Mouse (Mus musculus): ENCODE results near the gene Cdk5. TPM values are rescaled to one million over a fixed set of nuclear protein-coding genes. Genes with fewer than 3 reads are reported as not detected.
A peak's percentile ranks its signal among the peaks of the same experiment; 100 is the strongest.

The Cdk5 gene
- total RNA-seq, 2 experiments from 2014 or later = 127 to 133 TPM

- intact Hi-C loops (cut with DNase I) = no loop called here
- DNase-seq (ENCODE audit: low spot score in 2 of 2) = peak in 1 of 2 experiments; percentile 59
Observed at GRCm38 (mm10) chr5:24384407-24384806, 38.9 kb downstream of the Cdk5 start.

DNA sequence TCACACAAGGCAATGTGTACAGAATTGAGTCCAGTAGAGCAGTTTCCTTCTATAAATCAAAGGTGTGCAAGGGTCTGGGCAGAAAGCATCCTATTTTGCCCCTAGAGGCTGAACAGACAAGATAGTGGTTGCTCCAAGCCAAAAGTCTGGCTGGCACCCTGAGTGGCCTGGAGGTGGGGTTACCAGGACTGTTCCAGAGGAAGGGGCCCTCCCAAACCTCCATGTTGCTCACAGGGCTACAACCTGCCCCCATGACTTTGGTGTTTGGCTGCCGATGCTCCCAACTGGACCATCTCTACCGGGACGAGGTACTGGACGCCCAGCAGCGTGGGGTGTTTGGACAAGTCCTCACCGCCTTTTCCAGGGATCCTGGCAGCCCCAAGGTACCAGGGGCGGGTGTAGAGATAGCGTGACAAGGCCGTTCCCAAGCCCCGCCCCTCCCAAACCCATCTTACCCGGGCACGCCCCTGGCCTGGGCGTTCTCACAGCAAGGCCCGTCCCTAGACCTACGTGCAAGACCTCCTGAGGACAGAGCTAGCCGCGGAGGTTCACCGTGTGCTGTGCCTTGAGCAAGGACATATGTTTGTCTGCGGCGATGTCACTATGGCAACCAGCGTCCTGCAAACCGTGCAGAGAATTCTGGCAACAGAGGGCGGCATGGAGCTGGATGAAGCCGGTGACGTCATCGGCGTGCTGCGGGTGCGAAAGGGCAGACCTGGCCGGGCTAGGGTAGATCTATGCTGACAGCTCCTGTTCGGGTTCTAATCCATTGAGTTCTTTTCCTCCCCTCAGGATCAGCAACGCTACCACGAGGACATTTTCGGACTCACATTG lies 40.1 kb downstream of the Cdk5 start:
- intact Hi-C loops (cut with DNase I) = no loop called here
- peak; percentile 90 to 92 for DNase-seq (ENCODE audit: low spot score in 2 of 2)

DNA sequence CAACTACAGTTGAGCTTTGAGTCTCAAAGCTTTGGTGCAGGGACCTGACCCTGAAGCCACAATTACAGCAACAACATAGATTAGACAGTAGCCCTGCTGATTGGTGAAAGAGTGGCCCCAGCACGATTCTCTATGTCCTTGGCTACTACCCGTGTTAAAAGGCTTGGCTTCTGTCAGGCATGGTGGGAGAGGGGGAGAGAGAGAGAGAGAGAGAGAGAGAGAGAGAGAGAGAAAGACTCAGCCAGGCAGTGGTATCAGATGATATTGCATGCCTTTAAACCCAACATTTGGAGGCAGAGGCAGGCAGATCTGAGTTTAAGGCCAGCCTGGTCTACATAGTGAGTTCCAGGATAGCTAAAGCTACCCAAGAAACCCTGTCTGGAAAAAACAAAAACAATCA lies 41.3 kb downstream of the Cdk5 start:
- intact Hi-C loops (cut with DNase I) = no loop called here
- no peak for DNase-seq (ENCODE audit: low spot score in 2 of 2)

GRCm38 (mm10) chr5:24381486-24381885 lies 41.8 kb downstream of the Cdk5 start:
- intact Hi-C loops (cut with DNase I) = no loop called here
- DNase-seq (ENCODE audit: low spot score in 2 of 2) = no peak

DNA sequence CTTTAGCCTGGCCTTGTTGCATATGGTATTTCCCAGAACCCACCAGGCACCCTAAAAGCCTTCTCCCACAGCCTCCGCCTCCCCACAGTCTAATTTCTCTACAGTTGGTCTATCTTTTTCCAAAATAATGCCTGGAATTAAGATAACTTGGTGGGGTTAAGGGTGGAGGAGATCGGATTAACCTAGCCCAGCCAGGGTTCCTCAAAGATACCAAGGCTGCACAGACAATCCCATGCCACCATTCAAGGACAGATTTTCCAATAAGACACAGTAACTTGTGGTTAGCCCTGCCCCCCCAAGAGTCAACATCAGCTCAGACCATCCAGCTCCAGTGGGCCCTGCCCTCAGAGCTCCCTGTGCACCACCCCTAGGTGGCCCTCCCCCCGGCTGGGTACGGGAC lies 42.8 kb downstream of the Cdk5 start:
- intact Hi-C loops (cut with DNase I) = no loop called here
- no peak for DNase-seq (ENCODE audit: low spot score in 2 of 2)

DNA sequence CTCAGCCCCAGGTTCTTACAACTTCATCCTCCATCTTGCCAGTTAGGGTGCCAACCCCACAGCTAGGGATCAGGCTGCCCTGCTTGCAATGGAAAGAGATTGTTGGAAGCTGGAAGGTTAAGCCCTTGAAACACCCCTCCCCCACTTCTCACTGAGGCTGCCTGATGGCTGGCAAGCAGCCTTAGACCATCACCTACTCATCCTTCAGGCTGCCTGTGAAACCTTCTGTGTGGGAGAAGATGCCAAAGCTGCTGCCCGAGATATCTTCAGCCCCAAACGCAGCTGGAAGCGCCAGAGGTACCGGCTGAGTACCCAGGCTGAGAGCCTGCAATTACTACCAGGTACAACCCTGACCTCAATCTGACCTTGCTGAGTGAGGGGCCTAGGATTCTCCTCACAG lies 43.8 kb downstream of the Cdk5 start:
- DNase-seq (ENCODE audit: low spot score in 2 of 2) = no peak
- intact Hi-C loops (cut with DNase I) = no loop called here

DNA sequence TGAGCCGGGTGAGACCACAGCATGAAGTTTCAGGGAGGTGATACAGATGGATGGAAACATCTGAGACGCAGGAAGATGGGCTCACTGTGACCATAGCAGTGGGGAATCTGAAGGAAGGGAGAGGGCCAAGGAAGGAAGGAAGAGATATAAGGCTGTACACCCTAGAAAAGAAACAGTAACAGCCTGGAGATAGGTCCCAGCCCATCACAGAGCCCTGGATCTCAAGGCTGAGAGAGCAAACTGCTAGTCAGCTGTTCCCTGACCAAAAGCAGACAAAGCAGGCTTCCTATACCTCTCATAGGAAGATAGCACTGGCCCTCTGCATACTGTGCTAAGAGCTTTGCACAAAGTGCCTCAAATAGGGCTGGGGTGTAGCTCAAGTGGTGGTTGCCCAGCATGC lies 44.6 kb downstream of the Cdk5 start:
- intact Hi-C loops (cut with DNase I) = no loop called here
- DNase-seq (ENCODE audit: low spot score in 2 of 2) = no peak

GRCm38 (mm10) chr5:24374666-24375328 lies 48.5 kb downstream of the Cdk5 start:
- no peak for DNase-seq (ENCODE audit: low spot score in 2 of 2)
- intact Hi-C loops (cut with DNase I) = no loop called here

DNA sequence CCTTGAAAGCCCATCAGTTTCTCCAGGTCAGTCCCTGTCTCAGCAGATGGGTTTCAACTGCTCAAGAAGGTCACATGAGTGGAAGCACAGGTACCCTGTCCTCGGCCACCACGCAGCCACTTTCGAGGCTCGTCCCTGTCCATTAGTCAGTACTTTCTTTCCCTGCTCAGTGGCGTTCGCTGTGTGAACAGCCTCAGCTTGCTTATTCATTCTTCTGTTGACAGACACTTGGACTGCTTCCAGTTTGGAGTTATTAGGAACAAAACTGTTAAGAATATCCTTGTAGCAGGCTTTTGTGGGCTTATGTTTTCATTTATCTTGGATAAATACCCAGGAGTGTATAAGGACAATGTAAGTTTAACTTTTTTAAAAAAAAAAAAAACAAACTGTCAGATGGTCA lies 49.1 kb downstream of the Cdk5 start:
- DNase-seq (ENCODE audit: low spot score in 2 of 2) = no peak
- intact Hi-C loops (cut with DNase I) = no loop called here

- intact Hi-C loops (cut with DNase I) = no loop called here
Observed at GRCm38 (mm10) chr5:24373807-24374206, 49.5 kb downstream of the Cdk5 start.

GRCm38 (mm10) chr5:24369767-24370166 lies 53.6 kb downstream of the Cdk5 start:
- intact Hi-C loops (cut with DNase I) = no loop called here
- DNase-seq (ENCODE audit: low spot score in 2 of 2) = no peak

More at GRCm38 (mm10) chr5:24373807-24374206, 49.5 kb downstream of the Cdk5 start:
- DNase-seq (ENCODE audit: low spot score in 2 of 2) = no peak

Other genes starting within 250 kb of the Cdk5 start
- 10 to 100 TPM; 32.2 to 32.6 TPM for gene Kcnh2, start 71.9 kb downstream of the Cdk5 start, total RNA-seq (2021)
- gene Nos3, start 58.7 kb downstream of the Cdk5 start, total RNA-seq (2021) = 10 to 100 TPM in 1 of 2 experiments, 1 to 10 TPM in 1; 6.9 to 10.8 TPM
- gene Atg9b, start 31.4 kb downstream of the Cdk5 start, total RNA-seq (2021) = 1 to 10 TPM; 2.4 to 4.4 TPM
- 10 to 100 TPM; 52.1 to 57.4 TPM for gene Abcb8, start 29.9 kb downstream of the Cdk5 start, total RNA-seq (2021)
- not detected for gene Asic3, start 10.1 kb downstream of the Cdk5 start, total RNA-seq (2021)
- 10 to 100 TPM; 36.5 to 38.6 TPM for gene Slc4a2, start 307 bp upstream of the Cdk5 start, total RNA-seq (2021)
- gene Fastk, start 21.8 kb upstream of the Cdk5 start, total RNA-seq (2021) = 100 to 1,000 TPM; 131 to 133 TPM
- 10 to 100 TPM; 24.8 to 32.5 TPM for gene Tmub1, start 24.3 kb upstream of the Cdk5 start, total RNA-seq (2021)
- 100 to 1,000 TPM; 507 to 566 TPM for gene Agap3, start 28.6 kb upstream of the Cdk5 start, total RNA-seq (2021)
- gene Gbx1, start 103.7 kb upstream of the Cdk5 start, total RNA-seq (2021) = under 1 TPM in 1 of 2 experiments, not detected in 1; 0.61 TPM
- gene Asb10, start 117.4 kb upstream of the Cdk5 start, total RNA-seq (2021) = under 1 TPM in 1 of 2 experiments, not detected in 1; 0.27 TPM
- gene 4931409K22Rik, start 133.3 kb upstream of the Cdk5 start, total RNA-seq (2021) = under 1 TPM in 1 of 2 experiments, not detected in 1; 0.23 TPM
- gene Abcf2, start 153.9 kb upstream of the Cdk5 start, total RNA-seq (2021) = 10 to 100 TPM; 85.2 to 90.3 TPM
- gene Chpf2, start 163.2 kb upstream of the Cdk5 start, total RNA-seq (2021) = 10 to 100 TPM; 69.2 to 76.9 TPM
- gene Smarcd3, start 200.9 kb upstream of the Cdk5 start, total RNA-seq (2021) = 100 to 1,000 TPM in 1 of 2 experiments, 10 to 100 TPM in 1; 95.3 to 108 TPM

Measured in left cerebral cortex, postnatal 36 days (tissue).